Mouse (Mus musculus) mouse embryonic stem cell (cell line): ENCODE results near the gene Ak5.

ENCODE experiments used
- in situ Hi-C, 2 experiments: fragments of 300-500 bp; cut with MboI; formaldehyde crosslinking; loops; 1 replicate in 1 of 2; 3 replicates in 1 of 2; pipeline ENCODE4 v1.14.3; 2019 to 2020; ENCODE audit warnings: low sequenced_read_pairs in 2 of 2, low pct_unique_long_range_greater_than_20kb in 1 of 2, mixed read lengths in 1 of 2; ENCODE audit not compliant: unreplicated experiment in 1 of 2

Ak5 gene

DNA sequence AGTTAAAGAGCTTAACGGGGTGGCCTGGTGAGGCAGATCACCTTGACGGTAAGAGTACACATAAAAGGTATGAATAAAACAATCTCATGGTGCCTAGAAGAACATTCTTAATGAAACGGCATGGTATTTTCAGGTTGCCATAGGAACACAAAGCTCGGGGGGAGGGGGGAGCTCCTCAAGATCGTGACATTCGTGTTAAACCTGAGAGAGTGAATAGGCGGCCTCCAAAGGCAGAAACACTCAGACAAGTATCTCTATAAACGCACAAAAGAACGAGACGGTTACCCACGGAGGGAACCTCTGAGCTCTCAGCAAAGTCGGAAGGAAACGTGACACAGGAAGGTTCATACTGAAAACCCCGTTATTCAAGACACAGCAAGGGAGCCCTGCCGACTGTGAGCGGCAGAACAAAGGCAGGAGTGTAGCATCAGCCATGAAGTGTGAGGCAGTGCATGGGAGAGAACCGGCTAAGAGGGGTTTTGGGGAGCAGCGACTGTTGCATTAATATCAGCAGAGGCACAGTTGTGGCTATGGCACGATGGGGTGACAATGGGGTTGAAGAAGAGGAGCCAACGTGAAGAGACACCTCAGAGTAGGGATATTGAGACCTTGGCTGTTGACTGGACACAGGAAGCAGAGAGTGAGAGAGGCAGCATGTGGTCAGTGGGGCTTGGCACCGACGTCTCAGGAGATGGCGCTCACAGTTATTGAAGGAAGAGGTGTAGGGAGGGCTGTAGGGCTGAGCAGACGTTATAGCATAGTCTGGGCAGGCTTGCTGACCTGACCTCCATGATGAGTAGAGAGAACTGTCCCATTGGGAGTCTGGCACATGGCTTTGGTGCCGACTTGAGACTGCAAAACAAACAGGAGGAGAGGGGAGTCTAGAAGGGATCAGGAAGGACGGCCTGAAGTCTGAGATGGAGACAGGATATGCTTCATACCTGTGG lies 89.6 kb downstream of the Ak5 start:
- in situ Hi-C loops = no loop called here

GRCm38 (mm10) chr3:152577763-152578162 lies 90.4 kb downstream of the Ak5 start:
- in situ Hi-C loops = no loop called here

GRCm38 (mm10) chr3:152577273-152577672 lies 90.9 kb downstream of the Ak5 start:
- in situ Hi-C loops = no loop called here

DNA sequence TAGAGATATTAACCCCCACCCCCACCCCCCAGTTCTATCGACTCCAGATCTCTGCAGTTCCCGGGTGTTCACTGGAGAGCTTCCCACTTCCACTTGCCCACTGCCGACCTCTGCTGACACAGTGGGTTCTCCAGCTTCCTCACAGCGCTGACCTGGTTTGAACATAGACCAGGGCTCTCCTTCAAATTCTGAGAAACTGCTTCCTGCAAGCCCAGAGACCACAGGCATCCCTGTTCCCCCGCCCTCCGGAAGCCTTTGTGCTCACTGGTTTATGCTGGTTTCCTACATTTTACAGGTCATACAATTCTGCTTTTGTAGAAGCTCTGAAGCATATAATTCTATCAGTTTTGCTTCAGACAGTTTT lies 98.9 kb downstream of the Ak5 start:
- in situ Hi-C loops = no loop called here

GRCm38 (mm10) chr3:152568455-152569241 lies 99.5 kb downstream of the Ak5 start:
- in situ Hi-C loops = no loop called here

DNA sequence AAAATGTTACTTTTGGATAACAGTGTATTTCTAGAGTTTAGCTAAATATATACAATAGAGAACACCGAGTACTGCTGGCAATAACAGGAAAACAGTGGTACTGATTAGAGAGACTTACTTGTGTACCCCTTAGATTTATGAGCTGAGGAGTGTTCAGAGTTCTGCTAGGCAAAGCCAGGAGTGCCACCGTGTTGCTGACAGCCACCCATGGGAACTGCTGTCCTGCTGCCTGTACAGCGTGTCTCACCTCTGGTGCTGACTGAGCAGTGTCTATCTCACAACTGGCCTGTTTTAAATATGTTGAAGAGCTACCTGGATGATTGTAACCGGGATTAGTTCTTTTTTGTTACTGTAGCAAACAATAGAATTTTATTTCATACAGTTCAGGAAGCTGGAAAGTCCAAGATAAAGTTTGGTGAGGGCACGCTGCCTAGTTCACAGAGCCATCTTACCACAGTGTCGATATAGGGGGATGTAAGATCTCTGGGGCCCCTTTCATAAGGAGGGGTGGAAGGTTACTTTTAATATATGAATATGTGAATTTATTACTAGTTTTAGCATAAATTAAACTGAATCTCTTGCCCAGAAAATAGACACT lies 103.5 kb downstream of the Ak5 start:
- in situ Hi-C loops = no loop called here

- in situ Hi-C loops = no loop called here
Observed at GRCm38 (mm10) chr3:152563833-152564232, 104.3 kb downstream of the Ak5 start.

DNA sequence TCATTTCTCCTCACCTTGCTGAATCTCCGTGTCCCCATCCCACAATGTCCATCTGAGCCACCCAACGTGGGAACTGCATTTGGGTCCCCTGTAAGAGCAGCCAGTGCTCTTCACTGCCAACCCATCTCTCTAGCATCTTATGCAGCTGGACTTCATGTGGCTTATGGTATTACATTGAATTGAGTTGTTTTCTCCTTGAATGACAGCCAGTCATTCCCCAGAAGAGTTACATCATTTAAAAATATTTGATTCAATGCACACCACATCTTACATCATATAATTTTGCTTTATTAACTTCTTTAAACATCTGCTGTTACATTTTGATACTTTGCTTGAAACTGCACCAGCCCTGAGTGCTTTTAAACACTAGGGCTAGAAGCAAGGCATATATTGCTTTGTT lies 106.5 kb downstream of the Ak5 start:
- in situ Hi-C loops = no loop called here

- in situ Hi-C loops = no loop called here
Observed at GRCm38 (mm10) chr3:152559295-152559694, 108.9 kb downstream of the Ak5 start.

DNA sequence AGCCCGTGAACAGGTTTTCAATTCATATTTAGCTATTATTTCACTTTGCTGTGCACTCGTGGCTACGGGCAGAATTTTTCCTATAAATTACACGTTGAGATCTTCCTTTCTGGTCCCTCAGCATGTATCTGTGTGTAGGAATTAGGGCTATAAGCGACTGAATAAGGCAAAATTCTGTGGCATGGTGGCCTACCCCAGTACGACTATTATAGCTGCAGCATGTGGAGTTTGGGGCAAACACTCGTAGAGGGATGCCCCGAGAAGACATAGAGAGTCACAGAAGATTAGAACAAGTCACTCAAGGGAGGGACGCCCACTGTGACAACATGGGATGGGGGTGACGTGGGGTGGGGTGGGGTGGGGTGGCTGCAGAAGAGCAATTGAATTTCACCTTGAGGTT lies 110.1 kb downstream of the Ak5 start:
- in situ Hi-C loops = no loop called here

- in situ Hi-C loops = no loop called here
Observed at GRCm38 (mm10) chr3:152557659-152558058, 110.5 kb downstream of the Ak5 start.

DNA sequence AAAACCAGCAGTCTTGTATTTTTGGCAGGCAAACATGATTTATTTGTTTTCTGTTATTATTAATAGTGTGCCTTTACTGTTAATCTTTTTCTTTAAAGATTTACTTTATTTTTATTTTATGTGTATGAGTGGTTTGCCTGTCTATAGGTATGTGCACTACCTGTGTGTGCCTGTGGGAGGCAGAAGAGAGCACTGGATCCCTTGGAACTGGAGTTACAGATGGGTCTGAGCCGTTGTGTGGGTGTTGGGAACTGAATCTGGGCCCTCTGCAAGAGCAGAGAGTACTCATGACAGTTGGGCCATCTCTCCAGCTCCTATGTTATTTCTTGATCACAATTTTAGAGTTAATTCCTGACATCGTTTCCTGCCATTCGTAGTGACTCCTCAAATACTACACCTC lies 111.2 kb downstream of the Ak5 start:
- in situ Hi-C loops = no loop called here

GRCm38 (mm10) chr3:152556435-152556834 lies 111.7 kb downstream of the Ak5 start:
- in situ Hi-C loops = no loop called here

DNA sequence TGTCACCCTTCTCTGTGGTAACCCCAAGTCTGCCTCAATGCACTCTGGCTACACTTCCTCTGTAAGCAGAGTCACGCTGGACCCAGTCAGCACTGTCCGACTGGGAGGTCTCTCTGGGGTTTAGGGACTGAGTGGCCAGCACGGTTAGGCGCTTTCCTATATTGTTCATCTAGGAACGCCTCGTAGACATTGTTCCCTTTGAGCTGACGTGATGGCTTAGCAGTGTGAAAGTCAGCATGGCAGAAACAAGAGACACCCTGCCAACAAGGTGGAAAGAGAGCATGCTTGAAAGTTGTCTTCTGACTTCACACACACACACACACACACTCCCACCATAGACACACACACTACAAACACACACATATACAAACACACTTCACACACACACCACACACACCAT lies 112.9 kb downstream of the Ak5 start:
- in situ Hi-C loops = no loop called here

DNA sequence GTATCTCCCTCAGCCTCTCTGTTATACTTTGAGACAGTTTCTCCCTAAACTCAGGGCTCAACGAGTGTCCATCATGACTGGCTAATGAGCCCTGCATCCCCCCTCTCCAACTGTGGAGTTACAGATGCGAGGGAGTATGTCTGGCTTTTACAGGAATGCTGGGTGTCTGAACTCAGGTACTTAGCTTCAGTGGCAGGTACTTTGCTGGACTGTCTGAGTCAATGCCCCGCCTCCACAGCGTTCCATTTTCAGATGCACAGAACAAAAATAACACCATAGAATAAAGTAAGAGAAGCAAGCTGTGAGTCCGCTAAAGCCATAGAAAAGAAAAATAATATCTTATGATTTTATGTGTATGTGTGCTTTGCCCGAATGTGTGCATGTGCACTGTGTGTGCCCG lies 113.8 kb downstream of the Ak5 start:
- in situ Hi-C loops = no loop called here

- in situ Hi-C loops = no loop called here
Observed at GRCm38 (mm10) chr3:152552641-152553040, 115.5 kb downstream of the Ak5 start.

DNA sequence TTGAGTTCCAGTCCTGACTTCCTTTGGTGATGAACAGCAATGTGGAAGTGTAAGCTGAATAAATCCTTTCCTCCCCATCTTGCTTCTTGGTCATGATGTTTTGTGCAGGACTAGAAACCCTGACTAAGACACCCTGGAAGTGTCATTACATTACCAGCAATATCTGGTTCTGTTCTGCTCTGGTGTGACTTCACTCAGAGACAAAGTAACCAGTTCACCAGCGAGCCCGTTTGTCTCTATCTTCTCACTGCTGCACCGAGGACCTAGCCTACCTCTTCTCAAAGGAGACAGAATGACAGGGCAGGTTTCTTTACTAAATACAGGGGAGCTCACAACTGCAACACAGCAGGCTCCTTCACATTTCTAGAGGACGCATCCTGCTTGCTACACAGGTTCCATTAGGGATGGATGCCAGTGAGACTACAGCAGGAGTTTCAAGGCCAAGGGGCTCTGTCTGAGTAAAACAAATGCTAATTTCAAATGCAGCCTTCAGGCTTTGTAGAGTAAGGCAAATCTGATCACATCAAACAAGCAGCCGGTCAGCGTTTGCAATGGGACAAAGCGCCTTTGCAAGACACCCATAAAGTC lies 117.5 kb downstream of the Ak5 start:
- in situ Hi-C loops = no loop called here

DNA sequence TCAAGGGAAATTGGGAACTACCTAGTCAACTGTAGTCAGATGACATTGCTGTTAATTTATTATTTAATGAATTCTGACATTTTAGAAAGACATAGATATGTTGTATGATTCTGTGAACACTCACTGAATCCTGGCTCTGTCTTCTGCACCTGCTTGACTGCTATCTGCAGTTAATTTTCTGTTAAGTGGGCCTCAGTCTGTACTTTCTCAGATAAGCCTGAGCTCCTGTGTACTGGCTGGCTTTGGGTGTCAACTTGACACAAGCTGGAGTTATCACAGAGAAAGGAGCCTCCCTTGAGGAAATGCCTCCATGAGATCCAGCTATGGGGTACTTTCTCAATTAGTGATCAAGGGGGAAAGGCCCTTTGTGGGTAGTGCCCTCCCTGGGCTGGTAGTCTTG lies 118.1 kb downstream of the Ak5 start:
- in situ Hi-C loops = no loop called here

DNA sequence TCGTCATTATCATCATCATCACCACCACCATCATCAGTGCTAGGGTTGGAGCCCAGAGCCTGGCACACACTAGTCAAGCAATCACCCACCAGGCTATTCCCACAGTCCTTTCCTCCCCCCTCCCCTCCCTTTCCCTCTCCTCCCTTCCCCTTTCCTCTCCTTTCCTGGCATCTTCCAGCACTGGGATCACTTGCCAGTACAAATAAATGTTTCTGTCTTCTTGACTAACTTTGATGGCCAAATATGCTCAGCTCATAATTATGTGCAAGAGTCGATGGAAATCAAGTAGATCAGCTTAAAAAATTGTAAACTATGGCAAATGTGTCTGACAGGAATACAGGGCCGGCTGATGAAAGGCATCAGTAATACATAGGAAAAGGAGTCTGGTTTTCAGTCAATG lies 123.2 kb downstream of the Ak5 start:
- in situ Hi-C loops = no loop called here
